Mouse (Mus musculus) regulatory T cell (primary cell): ENCODE results near the gene Hoxc8.

Experiments
- in situ Hi-C: fragments of 300-600 bp; cut with MboI, MseI; formaldehyde crosslinking; loops from one replicate; pipeline ENCODE4 v1.15.1; 2025; ENCODE audit warnings: high pct_unique_total_duplicates

Gene Hoxc8

GRCm38 (mm10) chr15:103034043-103034806 is 43.8 kb downstream of the Hoxc8 start:
- in situ Hi-C loops, result no loop called here

DNA sequence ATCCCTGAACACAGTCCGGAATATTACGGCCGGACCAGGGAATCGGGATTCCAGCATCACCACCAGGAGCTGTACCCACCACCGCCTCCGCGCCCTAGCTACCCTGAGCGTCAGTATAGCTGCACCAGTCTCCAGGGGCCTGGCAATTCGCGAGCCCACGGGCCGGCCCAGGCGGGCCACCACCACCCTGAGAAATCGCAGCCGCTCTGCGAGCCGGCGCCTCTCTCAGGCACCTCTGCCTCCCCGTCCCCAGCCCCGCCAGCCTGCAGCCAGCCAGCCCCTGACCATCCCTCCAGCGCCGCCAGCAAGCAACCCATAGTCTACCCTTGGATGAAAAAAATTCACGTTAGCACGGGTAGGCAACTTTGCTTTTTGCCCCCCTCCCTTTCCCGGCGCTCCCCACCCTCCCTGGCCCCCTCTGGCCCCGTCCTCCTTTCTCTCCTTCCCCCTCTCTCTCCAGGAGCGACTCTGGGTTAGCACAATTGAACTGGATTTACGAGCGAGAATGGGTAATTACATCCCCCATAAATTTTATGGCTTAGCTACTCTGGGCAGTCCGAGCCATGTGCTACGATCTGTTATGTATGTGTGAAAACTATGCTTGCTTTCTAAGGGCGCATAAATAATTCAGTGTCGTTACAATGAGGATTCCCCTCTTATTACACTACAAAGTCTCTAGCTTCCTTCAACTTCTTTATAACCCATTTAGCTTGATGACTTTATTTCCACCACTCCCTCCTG is 44.6 kb downstream of the Hoxc8 start:
- in situ Hi-C loops, result no loop called here

DNA sequence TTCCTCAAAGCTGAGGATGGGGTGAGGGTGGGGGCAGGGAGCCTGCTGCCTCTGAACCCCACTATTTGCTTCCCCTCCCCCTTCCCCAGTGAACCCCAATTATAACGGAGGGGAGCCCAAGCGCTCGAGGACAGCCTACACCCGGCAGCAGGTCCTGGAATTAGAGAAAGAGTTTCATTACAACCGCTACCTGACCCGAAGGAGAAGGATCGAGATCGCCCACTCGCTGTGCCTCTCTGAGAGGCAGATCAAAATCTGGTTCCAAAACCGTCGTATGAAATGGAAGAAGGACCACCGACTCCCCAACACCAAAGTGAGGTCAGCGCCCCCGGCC is 45.1 kb downstream of the Hoxc8 start:
- in situ Hi-C loops, result no loop called here

- in situ Hi-C loops, result no loop called here
These were observed 47.2 kb downstream of the Hoxc8 start for GRCm38 (mm10) chr15:103037579-103037978.

DNA sequence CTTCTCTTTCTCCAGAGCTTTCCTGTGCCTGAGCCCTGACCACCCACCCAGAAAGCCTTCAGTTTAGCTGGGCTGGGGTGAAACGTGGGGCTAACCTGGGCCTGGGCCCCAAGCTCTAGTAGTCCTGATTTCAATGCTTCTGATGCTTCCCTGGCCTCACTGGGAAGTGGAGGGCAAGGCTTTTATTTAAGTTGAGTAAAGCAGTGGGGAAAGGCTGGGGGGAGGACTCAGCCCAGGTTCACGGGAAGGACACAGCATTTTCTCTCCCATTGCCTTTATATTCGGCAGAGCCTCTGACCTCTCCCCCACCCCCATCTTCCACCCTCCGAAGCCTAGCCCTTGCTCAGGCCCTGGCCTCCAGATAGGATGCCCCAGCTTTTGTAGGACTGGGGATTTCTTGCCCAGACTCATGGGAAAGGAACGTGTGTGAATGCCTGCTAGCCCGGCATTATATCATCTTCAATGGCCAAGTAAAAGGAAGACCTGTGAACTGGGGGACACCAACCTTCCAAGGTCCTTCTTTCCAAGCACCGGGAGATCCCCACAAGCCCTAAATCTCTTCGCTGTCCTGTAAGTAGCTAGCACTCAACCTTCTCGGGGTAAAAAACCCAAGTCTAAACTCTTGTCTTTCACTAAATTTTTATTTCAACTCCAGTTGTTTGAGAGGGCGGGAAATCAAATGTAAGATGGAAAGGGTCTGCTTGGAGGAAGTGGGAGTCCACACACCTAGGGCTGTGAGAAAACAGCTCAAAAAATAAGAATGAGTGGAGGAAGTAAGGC is 48.5 kb downstream of the Hoxc8 start:
- in situ Hi-C loops, result no loop called here

DNA sequence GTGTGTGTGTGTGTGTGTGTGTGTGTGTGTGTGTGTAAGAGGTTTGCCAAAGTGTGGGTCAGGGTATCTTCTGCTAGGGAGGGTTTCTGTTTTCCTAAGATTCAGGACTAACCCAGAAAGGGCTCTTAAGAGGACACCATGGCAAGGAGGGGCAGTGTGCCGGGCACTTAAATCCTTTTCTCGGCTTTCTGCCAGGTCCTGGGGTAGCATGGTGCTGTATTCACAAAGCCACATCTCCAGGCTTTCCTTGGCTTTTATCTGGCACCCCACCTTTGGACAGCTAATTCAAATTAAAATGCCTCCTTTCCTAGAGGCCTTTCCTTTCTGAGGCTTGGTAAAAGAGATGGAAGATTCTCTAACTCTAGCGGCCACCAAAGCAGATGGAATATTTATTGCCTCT is 49.2 kb downstream of the Hoxc8 start:
- in situ Hi-C loops, result no loop called here

- in situ Hi-C loops, result no loop called here
These were observed 50.2 kb downstream of the Hoxc8 start for GRCm38 (mm10) chr15:103040601-103041000.

DNA sequence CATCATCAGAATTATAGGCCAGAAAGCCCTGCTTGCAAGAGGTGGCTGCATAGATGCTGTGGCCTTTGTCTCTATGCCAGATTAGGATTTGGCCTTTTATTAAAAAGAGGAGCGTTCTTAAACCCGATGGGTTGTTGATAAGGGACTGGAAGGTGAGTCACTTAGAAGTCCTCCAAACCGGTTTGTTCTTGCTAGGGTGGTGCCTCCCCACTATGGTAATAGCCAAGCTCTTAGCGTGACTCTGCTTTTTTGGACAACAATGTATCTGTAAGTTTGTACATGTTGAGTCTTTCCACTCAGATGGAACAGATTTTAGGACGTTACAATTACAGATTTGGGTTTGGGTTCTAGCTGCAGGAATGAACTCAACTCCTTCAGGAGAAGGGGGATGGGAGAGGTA is 51.2 kb downstream of the Hoxc8 start:
- in situ Hi-C loops, result no loop called here

DNA sequence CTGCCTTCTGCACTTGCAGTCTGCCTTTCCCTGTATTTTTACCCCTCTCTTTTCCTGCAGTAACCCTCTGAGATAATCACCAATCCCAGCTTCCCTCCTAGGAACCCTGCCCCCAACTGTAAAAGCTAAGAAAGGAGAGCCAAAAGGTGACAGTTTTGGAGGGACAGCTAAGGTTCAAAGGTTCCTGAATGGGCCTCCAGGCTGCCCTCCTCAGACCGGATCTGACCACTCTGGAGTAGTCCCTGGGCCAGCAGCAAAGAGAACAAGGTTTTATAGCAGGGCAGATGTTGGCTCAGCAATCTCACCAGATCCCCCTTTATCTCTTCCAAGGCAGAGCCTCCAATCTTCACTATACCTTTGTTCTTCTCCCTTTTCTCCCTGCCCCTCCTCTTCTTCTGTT is 51.8 kb downstream of the Hoxc8 start:
- in situ Hi-C loops, result no loop called here
